Mouse (Mus musculus) midbrain, embryonic 14.5 days (tissue): ENCODE data around the gene Cdc40. TPM values are rescaled to one million over a fixed set of nuclear protein-coding genes. Genes with fewer than 3 reads are reported as not detected.

Experiments used
- ATAC-seq: fragments of 200-750 bp; cut with Nextera tagmentation; 2 replicates; pipeline ENCODE4 v1.8.0; 2017; ENCODE audit warnings: moderate number of reproducible peaks, moderate library complexity; ENCODE audit not compliant: low FRiP score, low TSS enrichment
- DNase-seq: peaks from one replicate; pipeline ENCODE4 v3.0.0-alpha.2; 2015
- H3K27ac ChIP-seq: fragments of 300-500 bp; sonication (generic); replicated peaks from 2 replicates; pipeline ENCODE4 v1.5.1; 2014; ENCODE audit warnings: mild to moderate bottlenecking, low read depth, low read length, moderate library complexity
- H3K27me3 ChIP-seq: fragments of 300-500 bp; sonication (generic); 2 replicates; pipeline ENCODE4 v1.6.1; 2014; ENCODE audit warnings: low read length, control low read depth, mixed read lengths; ENCODE audit not compliant: control insufficient read depth, insufficient read depth
- H3K36me3 ChIP-seq: fragments of 300-500 bp; sonication (generic); 2 replicates; pipeline ENCODE4 v1.6.1; 2014; ENCODE audit warnings: low read length, control low read depth; ENCODE audit not compliant: control insufficient read depth, insufficient read depth
- H3K4me1 ChIP-seq: fragments of 300-500 bp; sonication (generic); 2 replicates; pipeline ENCODE4 v1.6.1; 2014; ENCODE audit warnings: mild to moderate bottlenecking, antibody characterized with exemption, low read length, control low read depth; ENCODE audit not compliant: control insufficient read depth, insufficient read depth
- H3K4me2 ChIP-seq: fragments of 300-500 bp; sonication (generic); 2 replicates; pipeline ENCODE4 v1.6.1; 2014; ENCODE audit warnings: mild to moderate bottlenecking, low read length, moderate library complexity
- H3K4me3 ChIP-seq: fragments of 300-500 bp; sonication (generic); replicated peaks from 2 replicates; pipeline ENCODE4 v1.5.1; 2014; ENCODE audit warnings: low read depth, low read length
- H3K9ac ChIP-seq: fragments of 300-500 bp; sonication (generic); replicated peaks from 2 replicates; pipeline ENCODE4 v1.6.1; 2014; ENCODE audit warnings: mild to moderate bottlenecking, low read length, moderate library complexity
- H3K9me3 ChIP-seq: fragments of 300-500 bp; sonication (generic); 2 replicates; pipeline ENCODE4 v1.6.1; 2016; ENCODE audit warnings: low read length, control low read depth, mixed read lengths; ENCODE audit not compliant: control insufficient read depth
- WGBS: fragments of 180-500 bp; shearing (Covaris S2); extraction: QIAGEN DNeasy Blood & Tissue Kit; methylation state at CpG from one replicate; pipeline ENCODE4 v1.1.7; 2014; 5-methylcytosine and 5-hydroxymethylcytosine counted together
- polyA plus RNA-seq: library from polyadenylated mRNA; unstranded; fragments of >200 nt; fragmentation: Nextera tagmentation; extraction: Ambion mirVana; gene quantifications from 2 replicates; pipeline ENCODE4 v1.2.1, GENCODE M21; 2014

Cdc40 gene
- polyA plus RNA-seq, 1 experiment from 2014 or later: 26.8 TPM

DNA sequence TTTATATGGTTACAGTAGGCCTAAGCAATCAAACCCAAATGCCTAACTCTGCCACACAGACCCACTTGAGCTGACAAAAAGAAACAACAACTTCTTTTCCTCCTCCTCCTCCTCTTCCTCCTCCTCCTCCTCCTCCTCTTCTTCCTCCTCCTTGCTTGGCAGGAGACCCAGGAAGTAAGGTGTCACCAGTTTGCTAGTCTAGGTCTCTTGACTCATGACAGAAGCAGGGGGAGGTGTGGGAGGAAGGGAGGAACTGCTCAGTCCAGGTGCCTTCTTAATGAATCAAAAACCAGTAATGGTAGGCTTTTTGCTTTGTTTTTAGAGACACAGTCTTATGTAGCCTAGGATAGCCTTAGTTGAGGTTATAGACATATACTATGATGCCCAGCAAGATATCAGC is 32.0 kb downstream of the Cdc40 start:
- Histone ChIP-seq H3K27ac (no peak overlapping the region), H3K36me3 (peaks cover 31% of the 10 kb centered on the region), H3K27me3 (no peaks in the 10 kb centered on the region), H3K4me2 (no peak overlapping the region), H3K4me1 (no peaks in the 10 kb centered on the region), H3K9ac (no peak overlapping the region), H3K9me3 (no peaks in the 10 kb centered on the region), H3K4me3 (no peak overlapping the region)
- ATAC-seq (no peak), DNase-seq (no peak)

DNA sequence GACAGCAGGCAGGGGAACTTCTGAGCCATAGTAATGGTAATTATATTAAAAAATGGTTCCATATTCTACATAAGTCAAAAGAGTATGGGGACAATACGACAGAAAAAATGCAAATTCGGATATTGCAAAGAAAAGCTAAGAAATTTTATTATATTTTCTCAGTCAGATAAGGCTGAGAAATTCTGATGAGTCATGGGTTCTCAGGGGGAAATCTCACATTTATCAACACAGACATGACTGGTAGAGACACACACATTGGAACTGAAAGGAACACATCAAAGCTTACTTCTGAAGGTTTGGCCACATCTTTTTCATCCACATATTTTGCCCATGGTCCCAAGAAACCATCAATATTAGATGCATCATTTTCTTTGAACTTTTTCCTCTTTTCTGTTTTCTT is 32.5 kb downstream of the Cdc40 start:
- no peak overlapping the region for H3K4me2 ChIP-seq
- no peaks in the 10 kb centered on the region for H3K9me3 ChIP-seq
- DNase-seq (no peak), ATAC-seq (no peak)
- no peak overlapping the region for H3K4me3 ChIP-seq
- H3K4me1 ChIP-seq: no peaks in the 10 kb centered on the region
- peaks cover 32% of the 10 kb centered on the region for H3K36me3 ChIP-seq
- H3K27me3 ChIP-seq: no peaks in the 10 kb centered on the region
- WGBS: 91% methylated on average over 2 of the region's 2 CpGs
- no peak overlapping the region for H3K27ac ChIP-seq
- H3K9ac ChIP-seq: no peak overlapping the region

DNA sequence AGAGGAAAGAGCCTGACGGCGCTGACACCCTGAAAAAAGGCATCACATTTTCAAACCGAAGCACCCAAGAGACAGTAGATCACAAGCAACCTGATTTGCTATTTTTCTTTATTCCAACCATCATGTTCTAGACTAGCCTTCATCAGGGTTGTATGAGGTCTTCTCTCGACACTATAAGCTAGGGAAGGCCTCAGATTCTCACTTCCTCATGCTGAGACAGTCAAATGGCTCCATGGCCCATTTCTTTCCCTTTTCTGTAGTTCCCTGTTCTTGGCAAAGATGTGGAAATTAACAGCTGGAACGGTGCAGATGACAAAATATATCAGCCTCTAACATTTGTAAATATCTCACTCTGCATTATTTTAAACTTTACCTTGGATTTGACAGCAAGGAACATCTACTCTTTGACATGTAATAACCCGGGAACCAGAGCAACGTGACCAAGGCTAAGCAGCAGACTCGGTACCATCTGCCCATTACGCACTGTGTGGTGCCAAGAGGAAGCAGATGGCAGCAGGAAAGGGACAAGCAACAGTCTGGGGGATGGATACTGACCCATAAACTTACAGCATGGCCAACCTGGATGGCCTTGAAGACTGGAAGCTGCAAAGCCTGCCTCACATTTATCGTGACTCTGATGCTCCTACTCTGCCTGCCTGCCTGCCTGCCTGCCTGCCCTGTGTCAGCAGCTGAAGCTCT is 35.8 kb downstream of the Cdc40 start:
- 95% methylated on average over 10 of the region's 10 CpGs for WGBS
- H3K27me3 ChIP-seq: no peaks in the 10 kb centered on the region
- no peaks in the 10 kb centered on the region for H3K4me1 ChIP-seq
- peaks cover 47% of the 10 kb centered on the region for H3K36me3 ChIP-seq
- DNase-seq (no peak), ATAC-seq (no peak)
- no peak overlapping the region for H3K9ac ChIP-seq
- no peak overlapping the region for H3K27ac ChIP-seq
- no peaks in the 10 kb centered on the region for H3K9me3 ChIP-seq
- no peak overlapping the region for H3K4me2 ChIP-seq
- no peak overlapping the region for H3K4me3 ChIP-seq

DNA sequence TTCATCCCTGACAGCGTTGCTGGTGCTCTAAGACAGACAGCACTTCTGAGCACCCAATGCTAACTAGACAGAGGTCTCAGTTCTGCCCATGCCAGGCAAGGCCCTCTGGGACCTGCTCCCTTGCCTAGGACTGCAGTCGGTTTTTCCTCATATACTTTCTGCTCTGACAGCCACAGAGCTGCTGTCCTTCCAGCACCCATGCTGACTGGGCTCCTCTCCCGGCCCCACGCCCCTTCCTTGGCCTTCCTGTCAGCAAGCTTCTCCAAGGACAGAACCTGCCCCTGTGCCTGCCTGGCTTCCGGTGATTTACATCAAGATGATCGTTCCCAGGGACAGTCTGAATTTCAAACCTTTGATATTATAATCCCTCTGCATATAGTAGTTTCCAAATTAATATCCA is 37.5 kb downstream of the Cdc40 start:
- H3K4me1 ChIP-seq: no peaks in the 10 kb centered on the region
- H3K27me3 ChIP-seq: no peaks in the 10 kb centered on the region
- ATAC-seq (no peak), DNase-seq (no peak)
- peaks cover 62% of the 10 kb centered on the region for H3K36me3 ChIP-seq
- no peak overlapping the region for H3K4me3 ChIP-seq
- H3K4me2 ChIP-seq: no peak overlapping the region
- 89% methylated on average over 6 of the region's 6 CpGs for WGBS
- H3K9me3 ChIP-seq: no peaks in the 10 kb centered on the region
- H3K9ac ChIP-seq: no peak overlapping the region
- H3K27ac ChIP-seq: no peak overlapping the region

DNA sequence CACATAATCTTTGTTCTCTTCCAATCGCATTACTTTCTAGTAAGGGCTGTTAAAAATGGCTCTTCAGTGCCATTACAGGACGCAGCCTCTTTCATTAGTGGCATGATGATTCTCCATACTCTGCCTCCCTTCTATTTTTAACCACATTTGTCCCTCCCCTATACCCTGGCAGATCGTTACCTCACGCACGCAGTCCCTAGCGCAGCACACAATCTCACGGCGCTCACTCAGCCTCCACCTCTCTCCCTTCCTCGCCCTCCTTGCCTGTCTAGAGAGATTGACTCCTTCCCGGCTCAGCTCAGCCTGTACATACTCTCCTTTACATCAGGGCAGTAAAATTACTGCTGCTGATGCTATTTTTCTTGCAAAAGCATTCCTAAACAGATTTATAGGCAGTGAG is 38.6 kb downstream of the Cdc40 start:
- Histone ChIP-seq H3K4me3 (no peak overlapping the region), H3K36me3 (peaks cover 58% of the 10 kb centered on the region), H3K9ac (no peak overlapping the region), H3K4me2 (no peak overlapping the region), H3K27ac (no peak overlapping the region; the same call in 1 of the 2 replicates), H3K9me3 (no peaks in the 10 kb centered on the region), H3K27me3 (no peaks in the 10 kb centered on the region), H3K4me1 (no peaks in the 10 kb centered on the region)
- ATAC-seq (no peak), DNase-seq (peak; percentile 21)
- WGBS: 81% methylated on average over 10 of the region's 10 CpGs

DNA sequence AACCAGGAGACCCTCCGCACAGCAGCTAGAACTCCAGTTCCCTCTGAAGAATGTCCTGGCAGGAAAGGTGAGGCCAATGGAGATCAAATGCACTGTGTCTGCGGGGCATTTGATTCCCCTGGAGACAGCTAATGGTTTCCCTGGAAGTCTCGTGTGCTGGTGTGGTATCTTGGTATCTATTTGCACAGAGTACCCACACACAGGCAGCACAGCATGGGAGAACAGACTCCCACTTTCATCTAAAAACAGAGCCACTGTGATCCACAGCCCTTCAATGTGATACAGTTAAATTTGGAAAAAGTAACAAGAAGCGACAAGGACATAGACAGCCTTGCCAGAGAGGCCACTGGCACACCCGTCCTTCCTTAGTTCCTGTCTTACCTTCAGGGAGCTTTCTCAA is 39.3 kb downstream of the Cdc40 start:
- Histone ChIP-seq H3K27me3 (no peaks in the 10 kb centered on the region), H3K27ac (no peak overlapping the region), H3K4me2 (no peak overlapping the region), H3K9ac (no peak overlapping the region), H3K4me1 (no peaks in the 10 kb centered on the region), H3K9me3 (no peaks in the 10 kb centered on the region), H3K4me3 (no peak overlapping the region), H3K36me3 (peaks cover 58% of the 10 kb centered on the region)
- WGBS: 82% methylated on average over 5 of the region's 5 CpGs
- DNase-seq (no peak), ATAC-seq (no peak)

DNA sequence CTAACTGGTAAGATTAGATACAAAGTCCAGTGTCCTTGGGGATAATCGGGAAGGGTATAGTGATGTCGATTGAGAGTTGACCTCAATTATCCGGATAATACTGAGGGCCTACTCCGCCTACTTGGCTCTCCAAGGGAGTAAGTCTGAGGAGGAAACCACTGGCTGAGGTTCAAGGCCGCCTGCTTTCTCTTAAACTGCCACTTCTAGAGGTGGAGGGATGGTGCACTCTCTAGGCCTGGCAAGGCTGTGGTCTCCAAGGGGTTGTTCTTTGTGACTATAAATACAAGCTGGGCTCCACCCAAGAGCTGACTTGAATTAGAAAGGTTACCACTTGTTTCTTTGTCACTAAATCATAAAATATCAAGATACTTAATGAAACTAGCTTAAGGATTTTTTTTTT is 43.0 kb downstream of the Cdc40 start:
- Histone ChIP-seq H3K9me3 (no peaks in the 10 kb centered on the region), H3K4me3 (no peak overlapping the region), H3K4me2 (no peak overlapping the region), H3K27me3 (no peaks in the 10 kb centered on the region), H3K36me3 (peaks cover 45% of the 10 kb centered on the region), H3K4me1 (no peaks in the 10 kb centered on the region), H3K27ac (no peak overlapping the region), H3K9ac (no peak overlapping the region)
- 91% methylated on average over 5 of the region's 5 CpGs for WGBS
- ATAC-seq (no peak), DNase-seq (no peak)

DNA sequence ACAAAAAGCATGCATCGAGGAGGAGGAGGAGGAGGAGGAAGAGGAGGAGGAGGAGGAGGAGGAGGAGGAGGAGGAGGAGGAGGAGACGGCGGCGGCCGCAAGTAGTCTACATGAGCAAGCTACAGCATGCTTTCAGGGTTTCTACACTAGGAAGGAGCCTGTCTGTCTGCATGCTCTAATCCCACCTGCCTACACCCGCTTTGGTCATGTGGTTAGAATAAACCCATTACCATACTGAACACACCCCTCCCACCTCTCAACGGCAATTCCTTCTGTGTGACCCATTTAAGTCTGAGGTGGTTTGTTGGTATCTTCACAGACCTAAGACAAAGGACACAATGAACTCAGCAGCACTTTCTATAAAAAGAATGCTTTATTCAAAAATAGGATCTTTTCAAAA is 51.8 kb downstream of the Cdc40 start:
- H3K9me3 ChIP-seq: no peaks in the 10 kb centered on the region
- DNase-seq (no peak), ATAC-seq (no peak)
- H3K36me3 ChIP-seq: peaks cover 39% of the 10 kb centered on the region
- no peaks in the 10 kb centered on the region for H3K4me1 ChIP-seq
- H3K4me3 ChIP-seq: no peak overlapping the region
- 94% methylated on average over 7 of the region's 7 CpGs for WGBS
- H3K4me2 ChIP-seq: no peak overlapping the region
- no peaks in the 10 kb centered on the region for H3K27me3 ChIP-seq
- H3K27ac ChIP-seq: no peak overlapping the region
- no peak overlapping the region for H3K9ac ChIP-seq

DNA sequence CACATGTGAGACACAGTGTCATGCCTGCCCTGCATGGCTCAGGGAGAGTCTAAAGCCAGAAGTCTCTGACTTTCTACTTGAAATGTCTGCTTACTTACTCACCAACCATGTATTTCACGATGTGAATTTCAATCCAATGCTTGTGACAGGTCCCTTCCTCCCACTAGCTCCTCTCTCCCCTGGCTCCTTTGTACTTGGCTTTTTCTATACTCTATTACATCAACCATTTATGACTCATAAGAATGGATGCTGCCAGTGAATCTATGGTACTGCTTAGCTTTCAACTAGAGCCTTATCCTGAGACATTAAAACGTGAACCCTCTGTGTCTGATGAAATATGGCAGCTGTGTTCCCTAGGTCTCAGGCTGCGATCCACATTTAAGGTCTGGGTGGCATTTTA is 52.8 kb downstream of the Cdc40 start:
- WGBS: 90% methylated on average over 3 of the region's 3 CpGs
- no peaks in the 10 kb centered on the region for H3K27me3 ChIP-seq
- no peak overlapping the region for H3K4me2 ChIP-seq
- no peak overlapping the region for H3K4me3 ChIP-seq
- no peak overlapping the region for H3K9ac ChIP-seq
- DNase-seq (no peak), ATAC-seq (no peak)
- peaks cover 36% of the 10 kb centered on the region for H3K36me3 ChIP-seq
- no peaks in the 10 kb centered on the region for H3K9me3 ChIP-seq
- H3K4me1 ChIP-seq: no peaks in the 10 kb centered on the region
- H3K27ac ChIP-seq: no peak overlapping the region
